Mouse (Mus musculus) kidney, postnatal 10 days (tissue): ENCODE data around the gene Strn.

Experiments used
- DNase-seq: peaks from one replicate; pipeline ENCODE4 v3.0.0; 2021; ENCODE audit warnings: mixed read lengths

Strn gene

DNA sequence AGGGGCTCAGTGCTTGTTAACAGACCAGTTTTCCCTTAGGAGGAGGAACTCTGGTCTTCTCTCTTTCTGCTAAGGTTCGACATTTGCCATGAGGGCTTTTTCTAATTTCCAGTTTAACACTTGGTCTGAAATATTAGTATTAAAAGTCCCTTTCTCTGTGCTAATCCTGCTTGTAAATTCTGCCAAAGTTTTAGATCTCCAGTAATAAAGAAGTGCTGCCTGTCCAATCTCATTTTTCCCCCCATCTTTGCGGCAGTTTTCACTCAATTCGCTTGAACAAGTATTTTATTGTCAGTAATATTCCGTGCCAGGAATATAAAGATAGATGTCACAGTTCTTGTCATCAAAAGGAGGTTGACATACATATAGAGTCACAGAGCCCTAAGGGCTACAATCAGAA is at the start of gene Strn:
Strn (minus strand) TSS at position 101 of the 400 bp plus-strand sequence.
- no peak for DNase-seq

GRCm38 (mm10) chr17:78778765-78779164 is 41.8 kb upstream of the Strn start:
- no peak for DNase-seq

GRCm38 (mm10) chr17:78772317-78772716 is 35.3 kb upstream of the Strn start:
- DNase-seq, result no peak

GRCm38 (mm10) chr17:78770932-78771331 is 33.9 kb upstream of the Strn start:
- no peak for DNase-seq

DNA sequence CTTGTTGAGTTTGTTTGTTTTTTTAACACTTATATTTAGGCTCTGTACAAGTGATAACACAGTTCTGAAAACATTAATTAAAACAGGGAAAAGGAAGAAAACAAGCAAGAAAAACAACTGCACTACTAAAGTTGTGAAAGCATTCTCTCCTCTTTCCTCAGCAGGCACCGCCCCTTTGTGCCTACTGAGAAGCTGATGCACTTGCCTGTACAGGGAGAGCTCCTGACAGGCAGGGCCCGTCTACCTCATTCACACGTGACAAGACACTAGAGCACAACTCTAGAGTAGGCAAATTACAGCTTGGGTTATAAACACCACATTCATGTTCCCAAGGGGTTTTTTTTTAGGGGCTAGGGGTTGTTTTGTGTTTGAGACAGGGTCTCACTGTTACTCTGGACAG is 32.3 kb upstream of the Strn start:
- no peak for DNase-seq

- no peak for DNase-seq
These were observed 31.9 kb upstream of the Strn start for GRCm38 (mm10) chr17:78768937-78769336.

GRCm38 (mm10) chr17:78767546-78767945 is 30.6 kb upstream of the Strn start:
- DNase-seq, result no peak

DNA sequence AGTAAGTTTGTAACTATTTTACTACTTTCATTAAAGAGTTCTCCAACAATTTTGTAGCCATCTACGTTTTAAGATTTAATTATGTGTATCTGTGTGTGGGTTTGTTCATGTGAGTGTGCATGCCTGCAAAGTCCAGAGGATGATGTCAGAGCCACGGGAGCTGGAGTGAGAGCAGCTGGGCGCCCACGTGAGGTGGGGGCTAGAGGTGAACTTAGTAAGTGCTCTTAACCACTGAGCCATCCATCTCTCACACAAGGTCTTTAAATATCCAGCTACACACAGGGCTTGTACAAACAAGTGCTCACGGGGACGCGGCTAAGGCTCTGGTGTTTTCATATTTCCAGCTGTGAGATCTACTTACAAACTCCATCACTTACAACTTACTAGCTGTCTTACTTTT is 29.1 kb upstream of the Strn start:
- no peak for DNase-seq

DNA sequence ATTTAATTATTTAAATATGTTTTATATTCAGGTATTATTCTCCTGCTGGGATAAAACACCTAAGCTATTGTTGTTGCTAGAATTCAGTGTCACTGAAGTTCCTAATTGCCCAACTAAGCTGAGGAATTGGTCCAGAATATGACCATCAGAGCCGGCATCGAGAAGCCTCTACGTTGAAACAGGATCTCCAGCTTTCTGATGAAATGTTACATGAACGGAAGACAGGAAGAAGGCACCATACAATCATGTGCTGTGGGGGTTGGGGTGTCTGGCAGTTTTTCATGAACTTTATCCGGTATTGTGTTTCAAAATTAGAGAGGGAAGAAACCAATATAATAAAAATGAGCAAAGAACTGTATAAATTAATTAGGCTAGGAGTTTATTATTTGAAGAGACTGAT is 26.3 kb upstream of the Strn start:
- no peak for DNase-seq

GRCm38 (mm10) chr17:78752938-78753655 is 16.1 kb upstream of the Strn start:
- DNase-seq, result no peak

DNA sequence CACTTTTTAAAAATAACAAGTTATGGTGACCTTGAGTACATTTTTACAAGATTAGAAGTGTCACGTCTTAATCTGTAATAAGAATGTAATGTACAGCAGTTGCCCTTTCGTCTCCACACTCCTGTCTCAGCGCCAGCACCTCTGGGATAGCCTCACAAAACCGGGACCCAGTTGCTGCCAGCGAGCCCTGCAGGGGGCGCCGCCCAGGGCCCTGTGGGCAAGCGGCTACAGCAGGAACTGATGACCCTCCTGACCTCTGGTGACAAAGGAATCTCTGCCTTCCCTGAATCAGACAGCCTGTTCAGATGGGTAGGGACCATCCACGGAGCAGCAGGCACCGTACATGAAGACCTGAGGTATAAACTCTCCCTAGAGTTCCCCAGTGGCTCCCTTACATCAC is 15.1 kb upstream of the Strn start:
- DNase-seq, result no peak

- no peak for DNase-seq
These were observed 11.4 kb upstream of the Strn start for GRCm38 (mm10) chr17:78748440-78748839.

DNA sequence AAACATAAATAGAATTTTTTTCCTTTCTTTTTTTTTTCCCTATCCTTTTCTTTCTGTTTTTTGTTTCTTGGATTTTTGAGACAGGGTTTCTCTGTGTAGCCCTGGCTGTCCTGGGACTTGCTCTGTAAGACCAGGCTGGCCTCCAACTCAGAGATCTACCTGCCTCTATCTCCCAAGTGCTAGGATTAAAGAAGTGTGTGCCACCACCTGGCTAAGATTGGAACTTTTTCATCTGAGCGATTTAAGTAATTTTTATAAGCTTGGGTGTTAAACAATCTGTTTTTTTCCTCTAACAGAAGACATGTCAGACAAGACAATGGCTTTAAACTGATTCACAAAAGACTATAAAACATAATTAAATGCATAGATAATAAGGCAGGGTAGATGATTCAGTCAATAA is 1.4 kb upstream of the Strn start:
- DNase-seq, result no peak

GRCm38 (mm10) chr17:78737771-78738170 is 775 bp upstream of the Strn start:
- peak; percentile 21 for DNase-seq

DNA sequence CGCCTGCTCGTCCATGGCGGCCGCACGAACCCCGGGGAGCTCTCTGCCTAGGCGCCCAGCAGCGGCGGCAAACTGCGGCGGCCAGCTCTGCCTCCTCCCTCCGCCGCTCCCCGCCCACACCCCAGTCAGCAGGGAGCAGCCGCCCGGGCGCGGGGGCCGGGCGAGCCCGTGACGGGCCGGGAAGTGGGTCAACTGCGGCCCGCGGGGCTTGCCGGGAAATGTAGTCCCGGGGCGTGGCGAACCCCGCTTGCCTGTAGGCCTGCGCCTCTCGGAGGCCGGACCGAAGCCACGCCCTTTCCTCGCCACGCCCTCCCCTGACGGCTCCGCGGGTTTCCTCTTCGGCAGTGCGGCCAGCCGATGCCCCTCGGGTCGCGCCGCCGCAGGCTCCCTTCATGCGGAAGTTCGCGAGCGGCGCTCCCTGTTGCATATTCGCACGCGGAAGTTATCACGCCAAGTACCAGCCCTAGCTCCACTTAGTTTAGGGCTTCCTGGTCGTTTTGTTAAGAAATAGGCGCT is 465 bp downstream of the Strn start:
- peak; percentile 100 for DNase-seq

GRCm38 (mm10) chr17:78735731-78736472 is 1.1 kb downstream of the Strn start:
- DNase-seq, result no peak

- no peak for DNase-seq
These were observed 2.2 kb downstream of the Strn start for GRCm38 (mm10) chr17:78734806-78735205.

GRCm38 (mm10) chr17:78732056-78732455 is 4.9 kb downstream of the Strn start:
- DNase-seq, result no peak

GRCm38 (mm10) chr17:78726746-78727449 is 10.1 kb downstream of the Strn start:
- DNase-seq, result no peak

DNA sequence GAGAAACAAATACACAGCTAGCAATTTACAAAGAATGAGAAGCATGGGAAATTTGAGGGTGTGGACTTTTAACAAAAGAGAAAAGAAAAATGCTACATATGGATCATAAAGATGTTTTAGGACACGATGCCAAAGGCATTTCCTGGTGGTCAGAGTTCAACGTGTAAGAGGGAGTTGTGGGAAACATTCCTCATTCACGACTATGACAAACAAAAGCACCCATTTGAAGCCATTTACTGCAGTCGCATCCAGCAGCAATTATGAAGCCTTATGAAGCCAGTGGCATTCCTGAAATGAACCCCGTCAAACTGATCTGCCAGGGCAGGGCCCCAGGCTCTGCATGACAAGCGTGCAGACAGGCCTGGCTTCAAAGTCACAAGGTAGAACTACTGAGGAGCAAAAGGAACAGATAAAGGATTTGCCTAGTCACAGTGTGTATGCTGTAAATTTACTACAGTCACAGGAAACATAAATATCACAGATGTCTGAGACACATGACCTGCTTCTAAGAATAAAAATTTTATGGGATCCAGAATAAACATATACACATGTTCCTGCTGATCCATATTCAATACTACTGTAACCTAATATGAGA is 12.4 kb downstream of the Strn start:
- DNase-seq, result no peak

DNA sequence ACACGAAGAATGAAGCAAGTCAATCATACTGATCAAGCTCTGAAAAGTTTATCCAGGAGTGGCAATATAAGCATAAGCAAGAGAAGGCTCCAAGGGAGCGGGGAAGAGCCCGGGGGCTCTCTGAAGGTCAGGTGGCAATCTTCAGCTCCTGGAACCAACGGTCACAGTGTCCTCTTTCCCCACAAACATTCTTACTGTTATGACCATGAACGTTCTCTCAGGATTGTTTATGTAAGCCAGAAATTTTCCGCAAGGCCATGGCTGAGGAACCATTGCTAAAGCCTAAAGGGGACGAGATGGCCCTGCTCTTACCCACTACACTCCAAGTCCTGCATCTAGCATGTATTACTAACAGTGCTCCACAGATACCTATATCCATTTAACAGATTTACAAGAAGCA is 15.3 kb downstream of the Strn start:
- DNase-seq, result no peak

DNA sequence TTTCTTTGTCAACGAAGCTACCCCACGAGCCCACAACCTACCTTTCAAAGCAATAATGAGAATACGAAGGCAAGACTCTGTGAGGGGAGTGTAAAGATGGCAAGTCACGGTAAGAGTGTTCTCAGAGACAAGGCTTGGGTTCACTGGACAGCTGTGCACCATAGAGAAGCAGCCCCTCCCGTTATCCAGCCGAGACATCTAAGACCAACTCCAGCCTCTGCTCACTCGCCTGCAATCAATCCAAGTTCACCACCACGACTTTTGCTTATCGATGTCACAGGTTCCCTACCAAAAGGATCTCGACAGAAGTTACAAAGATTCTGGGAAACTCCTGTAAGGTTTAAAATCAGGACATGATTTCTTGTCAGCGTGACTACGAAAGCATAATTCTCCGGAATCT is 17.9 kb downstream of the Strn start:
- DNase-seq, result no peak

DNA sequence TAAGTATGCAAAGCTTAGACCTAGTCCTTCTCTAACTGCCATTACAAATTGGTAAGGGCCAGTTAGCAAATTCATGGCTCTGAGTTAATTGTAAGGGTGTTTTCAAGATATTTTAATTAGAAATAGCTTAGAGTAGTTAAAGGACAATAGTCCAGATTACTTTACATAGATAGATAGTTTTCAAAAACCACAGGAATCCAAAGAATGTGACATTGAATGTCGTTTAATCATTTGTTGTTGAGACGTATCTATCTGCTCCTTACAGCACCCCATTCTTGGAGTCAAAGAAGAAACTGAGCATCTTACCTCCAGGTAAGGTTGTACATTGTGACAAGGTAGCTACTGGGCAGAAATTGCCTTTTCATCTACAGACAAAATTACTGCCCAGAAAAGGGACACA is 26.7 kb downstream of the Strn start:
- DNase-seq, result no peak
